Mouse (Mus musculus) myocyte (in vitro differentiated cells): ENCODE measurements at regions not wholly inside any gene's neighbourhood (a gene's known extent, or its start where the extent isn't known, plus 50 kb on each side); places are given as distances from the start of the nearest gene placed in this dataset.

Experiments used
- CEBPB ChIP-seq: IDR thresholded peaks from 2 replicates; pipeline ENCODE4 v1.6.1; 2011; ENCODE audit warnings: mild to moderate bottlenecking, moderate library complexity; ENCODE audit not compliant: poor library complexity, insufficient read depth, severe bottlenecking
- E2F4 ChIP-seq: IDR thresholded peaks from one replicate; pipeline ENCODE4 v1.6.1; 2011; ENCODE audit warnings: mild to moderate bottlenecking, control low read depth, moderate library complexity; ENCODE audit not compliant: insufficient read depth
- MAX ChIP-seq: IDR thresholded peaks from one replicate; pipeline ENCODE4 v1.6.1; 2011; ENCODE audit warnings: low read depth, mild to moderate bottlenecking, control low read depth
- MYOG ChIP-seq, 3 experiments: IDR thresholded peaks; one replicate each; pipeline ENCODE4 v1.6.1; 2011; ENCODE audit warnings: control low read depth in 2 of 3, low read depth in 2 of 3, mild to moderate bottlenecking in 2 of 3; ENCODE audit not compliant: insufficient read length in 2 of 3, control insufficient read depth in 1 of 3, insufficient read depth in 1 of 3
- POLR2A ChIP-seq: IDR thresholded peaks from one replicate; pipeline ENCODE4 v1.6.1; 2011; ENCODE audit warnings: low read depth, mild to moderate bottlenecking, control low read depth, moderate library complexity; ENCODE audit not compliant: insufficient read length
- POLR2AphosphoS2 ChIP-seq: IDR thresholded peaks from one replicate; pipeline ENCODE4 v1.6.1; 2011; ENCODE audit warnings: low read depth, control low read depth; ENCODE audit not compliant: insufficient read length
- REST ChIP-seq: IDR thresholded peaks from one replicate; pipeline ENCODE4 v1.6.1; 2011; ENCODE audit warnings: mild to moderate bottlenecking, control low read depth, moderate library complexity; ENCODE audit not compliant: insufficient read depth, insufficient read length
- TCF12 ChIP-seq: IDR thresholded peaks from one replicate; pipeline ENCODE4 v1.6.1; 2011; ENCODE audit warnings: mild to moderate bottlenecking, control low read depth; ENCODE audit not compliant: poor library complexity, insufficient read depth, severe bottlenecking
- USF1 ChIP-seq: IDR thresholded peaks from one replicate; pipeline ENCODE4 v1.6.1; 2011; ENCODE audit warnings: low read depth, mild to moderate bottlenecking, control low read depth, moderate library complexity

GRCm38 (mm10) chr12:97278331-97278730 lies 980.9 kb downstream of the Galc start:
- TF ChIP-seq USF1 (no peak), POLR2AphosphoS2 (no peak), POLR2A (no peak), MAX (no peak), REST (no peak), CEBPB (no peak), E2F4 (no peak), MYOG (IDR thresholded peaks at IDR 0.05; ENCODE audit: control insufficient read depth in 1 of 3, insufficient read depth in 1 of 3, insufficient read length in 2 of 3, low read depth in 2 of 3) (no peak), TCF12 (no peak)
